Mouse (Mus musculus) spleen, postnatal 4 days (tissue): ENCODE data around the gene Olfr1223.
"Not testable (repeated sequence)": the region's sequence is repeated elsewhere in the genome, so short reads cannot be mapped to it uniquely, and the experiment has no call there.

Experiments
- DNase-seq, 2 experiments: peaks; one replicate each; pipeline ENCODE4 v3.0.0; 2022; ENCODE audit warnings: low spot score in 2 of 2

The Olfr1223 gene

DNA sequence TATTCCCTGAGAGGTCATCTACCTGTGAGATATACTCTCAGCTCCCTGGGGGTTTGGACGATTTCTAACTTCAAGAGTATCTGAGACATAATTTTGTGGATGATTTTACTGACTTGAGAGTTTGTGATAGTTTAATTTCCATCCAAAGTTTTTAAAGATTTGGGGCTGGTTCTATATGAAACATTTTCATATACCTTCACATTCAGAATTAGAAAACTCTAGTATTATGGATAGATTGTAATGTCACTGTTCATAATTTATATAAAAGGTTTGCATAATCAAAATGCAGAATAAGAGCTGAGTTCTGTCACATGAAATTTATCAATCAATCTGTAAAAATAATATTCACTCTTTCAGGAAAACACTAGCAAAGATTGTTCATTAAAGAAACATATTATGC, at the start of gene Olfr1223:
TSS of gene Olfr1223 (minus strand) at position 101 of the 400 bp plus-strand sequence.
- DNase-seq: no peak

GRCm38 (mm10) chr2:89199948-89200347, 48.6 kb upstream of the Olfr1223 start, which contains the start of gene Olfr1226:
Gene Olfr1226 (minus strand): TSS chr2:89200048.
- DNase-seq: no peak

DNA sequence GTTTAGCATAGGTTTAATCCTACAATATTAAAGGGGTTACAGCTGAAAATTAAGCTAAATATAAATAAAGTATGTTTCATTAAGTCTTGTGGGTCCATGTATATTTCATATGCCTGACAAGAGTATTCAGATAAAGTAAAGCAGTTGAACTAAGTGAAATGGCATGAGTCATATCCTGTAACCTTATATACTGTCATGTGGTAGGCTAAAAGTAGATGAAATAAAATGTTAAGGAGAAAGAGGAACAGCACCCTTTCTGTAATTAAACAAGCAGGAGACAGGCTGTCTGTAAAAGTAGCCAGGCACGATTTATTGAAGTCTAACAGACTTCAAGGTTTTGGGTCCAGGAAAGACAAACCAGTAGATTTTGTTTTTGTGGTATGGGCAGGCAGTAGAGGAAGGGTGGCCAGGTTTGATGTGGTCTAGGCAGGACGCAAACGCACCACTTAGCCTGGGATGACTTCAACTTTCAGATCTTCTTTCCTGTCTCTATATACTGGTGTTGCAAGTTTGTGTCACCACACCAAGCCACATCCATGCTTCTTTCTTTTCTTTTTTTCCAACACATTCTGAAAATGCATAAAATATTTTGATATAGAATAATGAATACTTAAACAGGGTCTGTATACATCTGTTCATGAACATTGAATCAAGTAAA, 45.1 kb upstream of the Olfr1223 start:
- no peak for DNase-seq

DNA sequence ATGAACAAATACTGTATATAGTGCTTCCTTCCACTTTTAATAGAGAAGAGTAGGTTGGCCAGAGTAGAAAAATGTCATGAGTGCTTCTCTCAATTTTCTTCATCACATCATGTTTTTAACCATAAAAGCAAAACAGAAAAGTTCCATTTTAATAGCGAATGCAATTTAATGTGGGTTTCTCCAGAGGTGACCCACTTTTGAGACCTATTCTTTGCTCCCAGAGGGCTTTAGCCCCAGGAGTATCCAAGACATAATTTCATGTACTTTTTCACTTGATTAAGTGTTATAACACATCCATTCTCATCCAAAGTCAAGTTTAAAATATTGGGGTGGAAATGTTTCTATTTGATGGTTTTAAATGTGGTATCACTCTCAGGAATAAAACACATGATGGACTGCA, 23.2 kb upstream of the Olfr1223 start, which contains the start of gene Olfr1225:
TSS of gene Olfr1225 (minus strand) at position 101 of the 400 bp plus-strand sequence.
- DNase-seq: no peak

DNA sequence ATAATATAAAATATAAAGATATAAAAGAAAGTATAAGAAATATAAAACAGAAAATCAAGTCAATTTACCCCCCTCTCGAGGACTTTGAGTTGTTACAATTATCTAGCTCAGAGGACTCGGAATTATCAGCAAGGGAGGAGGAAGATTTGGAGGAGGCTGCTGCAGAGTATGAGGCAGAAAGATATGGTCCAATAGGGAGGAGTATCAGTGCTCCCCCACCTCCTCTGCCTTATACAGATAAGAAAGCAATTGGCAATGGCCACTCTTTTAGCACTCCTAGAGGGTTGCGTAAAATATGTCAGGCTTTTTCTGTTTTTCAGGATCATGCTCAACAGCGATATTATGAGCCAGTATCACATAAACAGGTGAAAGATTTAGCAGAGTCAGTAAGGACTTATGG, 13.4 kb upstream of the Olfr1223 start:
- DNase-seq: not testable (repeated sequence)

DNA sequence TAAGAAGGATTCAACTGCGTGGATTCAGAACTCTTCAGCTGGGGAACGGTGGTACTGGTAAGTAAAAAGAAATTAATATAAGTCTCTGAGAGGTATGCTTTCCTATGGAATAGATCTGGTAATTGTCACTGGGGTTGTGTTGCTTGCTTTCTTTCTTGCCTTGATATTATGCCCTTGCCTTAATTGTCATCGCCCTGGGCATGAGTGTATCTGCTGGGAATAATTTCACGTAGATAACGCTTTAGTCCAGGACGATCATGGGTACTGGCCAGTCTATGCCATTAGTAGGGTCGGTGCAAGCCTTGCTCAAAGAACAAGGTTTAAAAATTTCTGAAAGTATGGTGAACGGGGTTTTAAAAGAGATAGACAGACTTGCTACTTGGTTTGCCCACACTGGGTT, 12.6 kb upstream of the Olfr1223 start, which contains the start of gene Olfr1224-ps1:
TSS of gene Olfr1224-ps1 (minus strand) at position 101 of the 400 bp plus-strand sequence.
- DNase-seq: not testable (repeated sequence)

GRCm38 (mm10) chr2:89132954-89133353, 18.4 kb downstream of the Olfr1223 start, which contains the start of gene Olfr1222:
Gene Olfr1222 (minus strand): TSS chr2:89133054.
- DNase-seq: no peak

GRCm38 (mm10) chr2:89117183-89117582, 34.2 kb downstream of the Olfr1223 start, which contains the start of gene Olfr1221:
Gene Olfr1221 (minus strand): TSS chr2:89117283.
- DNase-seq: no peak

- DNase-seq: no peak
Measured at GRCm38 (mm10) chr2:89106735-89107134, 44.6 kb downstream of the Olfr1223 start, which contains the start of gene Olfr1220. Gene Olfr1220 (minus strand): TSS chr2:89106835.

GRCm38 (mm10) chr2:89105651-89106050, 45.7 kb downstream of the Olfr1223 start:
- DNase-seq: no peak

- no peak for DNase-seq
Measured at GRCm38 (mm10) chr2:89093848-89094247, 57.5 kb downstream of the Olfr1223 start.
